Mouse (Mus musculus) neural tube, embryonic 10.5 days (tissue): ENCODE results near the gene Rgs6.

Experiments
- DNase-seq: peaks from one replicate; pipeline ENCODE4 v3.0.0-alpha.2; 2017; ENCODE audit warnings: low spot score; ENCODE audit errors: extremely low spot score

The Rgs6 gene

DNA sequence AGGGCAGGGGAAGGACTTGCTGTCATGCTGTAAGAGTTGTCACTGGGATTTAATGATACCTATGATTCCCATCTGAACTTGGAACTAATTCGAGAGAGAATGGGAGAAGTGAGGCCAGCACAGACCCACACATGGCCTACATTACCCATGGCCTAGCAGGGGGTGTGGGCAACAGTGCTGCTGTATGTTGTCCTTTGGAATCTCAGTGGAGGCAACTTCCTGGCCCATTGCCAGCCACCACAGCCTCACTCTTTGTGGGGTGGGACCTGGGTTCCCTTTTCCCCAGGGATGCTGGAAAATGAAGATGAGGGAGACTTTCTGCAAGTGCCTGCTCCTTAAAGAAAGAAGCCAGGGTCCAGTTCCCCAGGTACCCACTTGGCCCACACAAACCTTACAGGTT is 383.1 kb downstream of the Rgs6 start:
- DNase-seq = no peak

DNA sequence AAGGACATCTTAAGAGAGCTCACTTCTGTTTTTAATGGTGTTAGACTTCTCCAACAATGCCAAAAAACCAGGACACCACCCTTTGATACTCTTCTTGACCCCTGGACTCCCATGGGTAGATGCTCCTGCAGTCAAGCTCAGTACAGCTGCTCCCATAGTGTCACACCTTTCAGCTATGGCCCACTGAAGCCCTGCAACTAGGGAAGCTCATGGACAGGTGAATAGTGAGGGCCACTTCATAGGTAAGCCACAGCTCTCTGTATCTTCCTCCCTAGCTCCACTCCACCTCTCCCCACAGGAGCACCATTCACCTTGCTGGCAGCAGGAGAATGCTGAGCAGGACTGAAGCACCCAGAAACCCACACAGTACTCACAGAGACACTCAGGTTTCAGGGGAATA is 384.6 kb downstream of the Rgs6 start:
- no peak for DNase-seq

DNA sequence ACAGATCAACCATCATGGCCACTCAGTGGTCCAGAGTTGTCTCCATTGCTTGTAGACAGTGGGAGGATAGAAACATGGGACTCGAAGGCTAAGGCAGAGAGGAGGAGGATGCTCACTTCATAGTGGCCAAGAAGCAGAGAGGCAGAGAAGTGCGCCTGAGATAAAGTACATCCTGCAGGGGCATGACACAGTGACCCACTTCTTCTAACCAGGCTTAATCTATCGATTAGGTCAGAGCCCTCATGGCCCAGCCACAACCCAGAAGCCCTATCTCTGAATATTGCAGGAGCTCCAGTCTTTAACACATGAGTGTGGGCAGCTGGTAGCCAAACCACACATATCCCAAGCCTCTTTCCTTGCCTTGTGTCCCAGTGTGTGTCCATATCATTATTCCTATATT is 385.7 kb downstream of the Rgs6 start:
- DNase-seq = no peak

DNA sequence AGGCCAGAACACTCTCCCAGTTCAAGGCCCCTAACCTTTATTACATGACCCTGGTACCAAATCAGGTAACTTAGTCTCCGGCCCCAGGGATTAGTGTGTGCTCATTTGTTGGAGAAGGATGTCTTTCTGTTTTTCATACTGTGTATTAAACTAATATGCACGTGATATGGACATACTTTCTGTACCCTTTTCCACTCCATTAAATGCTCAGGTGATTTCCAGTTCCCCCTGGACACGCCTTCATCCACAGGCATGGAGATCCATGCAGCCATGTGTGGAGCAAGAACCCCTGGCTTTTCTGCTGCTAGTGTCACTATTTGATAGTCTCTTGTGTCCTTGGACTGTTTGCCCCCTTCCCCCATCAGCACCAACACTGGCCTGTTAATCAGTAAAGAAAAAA is 390.2 kb downstream of the Rgs6 start:
- DNase-seq = no peak

DNA sequence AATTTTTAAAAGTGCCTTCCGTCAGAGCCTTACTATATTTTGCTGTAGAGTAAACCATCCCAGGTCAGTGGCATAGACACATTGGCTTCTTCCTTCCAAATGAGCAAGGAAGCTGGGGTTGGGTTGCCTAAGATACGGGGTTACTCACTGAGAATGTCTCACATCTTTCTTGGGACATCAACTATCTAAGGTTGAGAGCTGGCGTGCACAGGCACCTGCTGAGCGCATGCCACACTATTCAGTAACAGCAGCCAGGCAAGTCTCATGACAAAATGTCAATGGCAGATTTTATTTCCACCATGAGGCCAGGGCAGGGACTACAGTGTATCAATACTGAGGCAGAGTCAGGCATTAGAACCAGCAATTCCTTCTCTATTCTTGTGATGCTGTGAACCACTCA is 394.6 kb downstream of the Rgs6 start:
- DNase-seq = no peak

DNA sequence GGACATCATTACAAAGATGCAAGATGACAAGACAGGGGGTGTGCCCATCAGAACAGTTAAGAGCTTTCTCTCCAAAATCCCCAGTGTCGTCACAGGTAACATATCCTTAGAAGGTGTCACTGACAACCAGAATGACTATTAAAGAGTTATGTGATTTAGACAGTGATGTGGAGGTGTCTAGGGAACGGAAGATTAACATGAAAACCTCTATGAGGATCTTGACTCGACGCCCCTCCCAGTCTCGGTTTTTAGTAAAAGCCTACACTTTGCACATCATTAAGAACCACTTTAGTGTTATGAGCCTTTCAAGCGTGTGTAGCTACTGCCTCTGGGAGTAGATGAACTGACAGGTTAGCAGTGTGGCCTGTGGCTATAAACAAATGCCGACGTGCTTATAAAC is 397.2 kb downstream of the Rgs6 start:
- DNase-seq = no peak

DNA sequence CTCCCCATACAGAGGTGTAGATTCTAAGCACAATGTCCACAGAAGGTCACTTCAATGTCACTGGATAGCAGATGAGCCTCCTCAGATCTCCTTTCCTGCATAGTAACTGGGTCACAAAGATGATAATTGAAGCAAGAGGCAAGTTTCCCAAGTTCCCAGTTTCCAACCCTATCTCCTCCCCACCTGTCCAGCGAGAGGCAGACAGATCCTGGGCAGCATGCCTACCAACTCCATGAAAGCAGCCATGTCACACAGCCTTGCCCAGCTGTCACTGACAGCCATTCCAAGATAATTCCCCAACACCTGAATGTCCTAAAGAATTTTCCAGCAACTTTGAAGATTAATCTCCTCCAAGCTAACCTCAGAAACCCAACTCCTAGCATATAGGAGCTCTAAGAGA is 399.6 kb downstream of the Rgs6 start:
- no peak for DNase-seq

DNA sequence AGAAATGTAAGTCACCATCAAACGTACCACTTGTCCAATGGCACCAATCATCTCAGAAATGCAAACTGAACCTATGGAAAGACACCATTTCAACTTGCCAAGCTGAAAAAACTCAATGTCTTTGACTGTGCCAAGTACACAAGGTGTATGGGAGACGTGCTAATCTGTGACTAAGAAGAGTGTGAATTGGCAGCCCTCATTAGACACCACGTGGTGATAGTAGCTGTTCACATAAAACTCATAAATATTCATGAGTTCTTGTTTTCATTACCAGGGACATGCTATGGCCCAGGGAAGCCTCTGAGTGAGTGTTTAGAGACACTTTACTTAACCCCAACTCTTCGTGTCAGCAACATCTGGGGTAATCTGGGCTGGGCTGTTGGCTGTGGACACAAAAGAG is 405.8 kb downstream of the Rgs6 start:
- DNase-seq = no peak

DNA sequence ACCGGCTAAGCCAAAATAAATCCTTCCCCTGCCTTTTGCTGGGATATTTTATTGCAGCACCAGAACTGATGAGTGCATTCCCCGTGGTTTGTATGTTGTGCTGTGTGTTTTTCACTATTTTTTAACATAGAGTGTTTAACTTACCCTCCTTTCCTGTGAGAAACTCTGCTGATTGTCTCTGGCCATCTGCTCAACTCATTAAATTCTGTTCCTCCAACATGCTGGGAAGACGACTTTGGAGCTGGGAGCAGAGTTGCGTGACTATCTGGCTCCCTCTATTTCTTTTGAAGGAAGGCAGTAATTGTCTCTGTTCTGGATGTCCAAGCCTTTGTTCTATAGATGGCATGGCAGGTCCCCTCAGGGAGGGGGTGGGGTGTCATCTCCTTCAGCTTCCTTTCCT is 408.7 kb downstream of the Rgs6 start:
- no peak for DNase-seq

DNA sequence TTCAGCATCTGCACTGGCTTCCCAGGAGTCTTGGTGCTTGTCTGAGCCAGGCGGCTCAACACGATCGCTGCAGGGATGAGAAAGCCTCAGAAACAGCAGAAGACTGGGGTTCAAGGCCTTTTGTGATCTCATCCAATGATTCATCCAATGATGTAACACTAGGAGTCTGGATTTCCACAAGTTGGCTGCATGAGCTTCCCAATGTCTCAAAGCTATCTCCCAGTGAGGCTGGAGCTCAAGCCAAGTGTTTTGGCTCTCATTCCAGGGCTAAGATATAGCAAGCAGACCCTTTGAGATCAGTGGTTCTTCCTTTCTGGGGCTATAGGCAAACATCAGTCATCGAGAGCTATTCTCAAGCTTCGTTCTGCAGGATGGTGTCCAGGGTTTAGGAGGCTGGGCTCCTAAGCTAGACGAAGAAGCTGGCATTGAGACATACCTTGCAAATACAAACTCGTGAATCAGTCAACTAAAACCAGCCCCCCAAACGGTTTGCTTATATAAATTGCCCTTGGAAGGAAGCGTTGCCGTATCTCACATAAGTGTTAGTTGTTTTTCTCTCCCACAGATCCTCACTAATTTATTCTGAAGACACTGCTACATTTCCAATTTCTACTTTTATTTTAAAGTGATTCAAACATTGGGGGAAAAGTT is 410.7 kb downstream of the Rgs6 start:
- DNase-seq = no peak

DNA sequence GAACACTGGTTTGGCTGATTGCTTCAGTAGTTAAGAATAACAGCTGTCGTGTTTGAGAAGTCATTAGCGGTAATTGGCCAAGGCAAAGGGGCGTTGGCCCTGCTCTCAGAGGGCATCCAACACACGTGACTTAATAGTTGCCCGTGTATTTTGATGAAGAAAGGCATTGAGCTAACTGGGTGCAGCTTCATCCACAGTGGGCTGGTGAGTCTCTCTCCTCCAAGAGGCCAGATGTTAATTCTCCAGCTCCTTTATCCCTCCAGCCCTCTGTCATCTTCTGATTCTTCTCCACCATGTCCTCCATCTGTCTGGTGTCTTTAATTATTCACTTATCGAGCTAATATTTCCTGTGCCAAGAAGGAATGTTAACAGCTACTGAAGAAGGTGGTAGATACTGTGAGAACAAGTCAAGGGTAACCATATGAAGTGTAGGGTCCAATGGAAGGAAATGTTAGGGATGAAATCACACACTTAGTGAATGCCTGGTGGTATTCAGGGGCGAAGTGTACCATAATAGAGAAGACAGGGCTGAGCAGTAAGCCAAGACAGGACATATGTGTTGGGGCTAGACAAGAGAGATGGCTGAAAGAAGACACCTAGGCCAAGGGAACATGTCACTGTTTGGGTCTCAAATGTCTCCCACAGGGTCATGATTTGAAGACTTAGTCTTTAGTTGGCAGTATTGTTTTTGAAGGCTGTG is 411.4 kb downstream of the Rgs6 start:
- DNase-seq = no peak

DNA sequence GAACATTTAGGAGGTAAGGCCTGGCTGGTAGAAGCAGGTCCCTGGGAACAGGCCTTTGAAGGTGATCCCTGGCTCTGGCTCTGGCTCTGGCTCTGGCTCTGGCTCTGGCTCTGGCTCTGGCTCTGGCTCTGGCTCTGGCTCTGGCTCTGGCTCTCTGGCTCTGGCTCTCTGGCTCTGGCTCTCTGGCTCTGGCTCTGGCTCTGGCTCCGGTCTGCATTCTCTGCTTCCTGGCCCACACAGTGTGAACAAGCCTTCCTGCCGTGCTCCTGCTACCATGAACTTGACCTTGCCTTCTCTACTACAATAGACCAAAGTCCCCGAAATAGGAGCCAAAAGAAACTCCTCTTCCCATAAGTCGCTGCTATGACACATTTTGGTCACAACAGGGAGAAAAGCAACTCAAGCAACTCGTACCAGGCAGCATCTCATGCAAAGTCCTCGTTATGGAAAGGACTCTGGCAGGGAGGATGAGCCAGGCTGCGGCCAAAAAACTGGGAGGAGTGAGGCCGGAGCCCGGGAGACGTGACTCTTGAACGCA is 412.0 kb downstream of the Rgs6 start:
- DNase-seq = no peak

DNA sequence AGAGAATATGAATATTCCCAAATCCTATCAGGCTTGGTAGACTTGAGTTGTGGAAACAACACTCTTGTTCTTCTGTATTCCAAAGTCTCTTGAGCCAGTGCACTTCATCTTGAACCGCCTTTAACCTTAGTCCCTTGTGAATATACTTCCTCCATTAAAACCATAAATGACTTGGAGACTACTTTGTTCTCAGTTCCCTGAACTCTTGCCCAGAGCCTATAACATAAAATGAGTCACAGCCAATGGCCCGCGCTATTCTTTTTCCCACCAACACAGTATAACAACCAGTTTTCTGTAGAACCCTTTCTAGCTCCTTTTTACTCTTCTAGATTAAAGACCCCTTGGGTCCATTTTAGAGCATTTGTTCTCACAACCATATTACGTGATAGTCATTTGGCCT is 412.9 kb downstream of the Rgs6 start:
- DNase-seq = no peak

DNA sequence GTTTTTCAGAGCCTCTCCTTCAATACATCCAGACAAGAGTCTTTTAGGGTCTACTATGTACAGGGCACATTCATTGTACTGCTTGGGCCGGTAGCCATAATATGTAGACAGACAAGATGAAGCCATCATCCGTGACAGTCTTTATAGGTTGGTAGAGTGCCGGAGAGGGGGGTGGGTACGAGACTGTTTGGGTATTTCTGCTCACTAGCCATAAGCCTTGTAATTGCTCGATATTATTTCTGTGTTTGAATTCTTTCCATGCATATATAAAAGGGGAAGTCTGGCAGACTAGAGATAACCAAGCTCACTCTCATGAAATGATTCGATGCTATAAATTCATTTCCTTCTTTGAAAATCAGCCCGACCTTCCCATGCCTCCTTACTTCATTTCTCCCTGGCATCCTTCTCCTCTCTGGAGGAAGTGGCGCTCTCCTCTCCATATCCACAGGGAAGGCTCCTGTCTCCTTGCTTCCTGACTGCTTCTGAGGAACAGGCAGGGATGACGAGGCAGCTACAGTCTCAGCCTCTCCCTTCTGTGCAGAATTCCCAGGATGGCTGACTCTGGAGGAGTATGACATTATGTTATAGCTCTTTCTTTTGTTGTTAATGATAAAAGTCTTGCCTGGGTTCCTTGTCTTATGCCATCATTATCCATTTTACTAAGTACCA is 416.1 kb downstream of the Rgs6 start:
- no peak for DNase-seq

DNA sequence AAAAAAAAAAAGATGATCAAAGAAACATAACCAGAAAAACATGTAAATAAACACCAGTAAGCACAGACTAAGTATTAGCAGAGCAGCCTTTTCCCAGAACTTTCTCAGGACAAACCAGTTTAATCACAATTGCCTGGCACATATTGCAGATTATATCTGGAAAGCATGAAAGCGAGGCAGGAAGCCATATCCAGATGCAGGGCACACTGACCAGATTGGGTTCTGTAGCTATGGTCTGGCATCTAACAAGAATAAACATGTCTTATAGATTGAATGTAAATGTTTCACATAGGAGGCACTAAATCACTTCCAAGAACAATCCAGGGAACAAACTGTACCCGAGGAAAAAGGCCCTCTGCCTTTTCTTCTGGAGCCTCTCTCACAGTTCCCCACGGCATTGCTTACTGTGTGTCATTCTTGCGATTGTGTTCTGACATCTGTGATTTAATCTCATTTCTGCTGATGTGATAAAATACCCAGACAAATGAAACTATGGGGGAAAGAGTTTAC is 423.0 kb downstream of the Rgs6 start:
- DNase-seq = no peak

DNA sequence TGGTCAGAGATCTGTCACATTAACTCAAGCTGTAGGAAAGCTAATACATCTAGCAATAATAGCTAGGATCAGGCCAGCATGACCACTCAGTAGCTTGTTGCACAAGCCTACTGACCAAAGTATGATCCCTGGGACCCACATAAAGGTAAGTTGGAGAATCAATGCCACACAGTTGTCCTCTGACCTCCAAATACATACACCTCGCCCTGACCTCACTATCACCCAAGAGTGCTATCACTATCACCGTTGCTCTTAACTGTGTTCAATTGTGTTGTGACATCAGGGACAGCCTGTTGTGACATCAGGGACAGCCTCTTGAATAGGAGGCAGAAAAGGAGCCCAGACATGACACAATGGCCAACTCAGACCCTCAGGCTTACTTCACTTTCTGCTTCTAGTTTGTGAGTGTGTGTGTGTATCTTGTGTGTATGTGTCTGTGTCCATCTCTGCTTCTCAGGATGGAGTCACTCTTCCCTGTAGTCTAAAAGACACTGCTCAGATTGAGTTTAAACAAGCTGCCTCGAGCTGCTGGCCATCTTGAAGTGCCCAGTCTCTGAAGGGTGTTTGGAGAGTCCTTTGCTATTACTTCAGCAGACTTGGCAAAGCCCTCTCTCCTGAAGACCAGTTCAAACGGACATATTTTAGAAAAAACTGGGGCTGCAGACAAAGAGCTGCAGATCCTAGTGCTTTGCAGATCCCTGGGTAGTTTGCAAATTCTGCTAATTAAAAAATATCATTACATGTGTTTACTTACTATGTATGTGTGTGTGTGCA is 426.0 kb downstream of the Rgs6 start:
- no peak for DNase-seq

DNA sequence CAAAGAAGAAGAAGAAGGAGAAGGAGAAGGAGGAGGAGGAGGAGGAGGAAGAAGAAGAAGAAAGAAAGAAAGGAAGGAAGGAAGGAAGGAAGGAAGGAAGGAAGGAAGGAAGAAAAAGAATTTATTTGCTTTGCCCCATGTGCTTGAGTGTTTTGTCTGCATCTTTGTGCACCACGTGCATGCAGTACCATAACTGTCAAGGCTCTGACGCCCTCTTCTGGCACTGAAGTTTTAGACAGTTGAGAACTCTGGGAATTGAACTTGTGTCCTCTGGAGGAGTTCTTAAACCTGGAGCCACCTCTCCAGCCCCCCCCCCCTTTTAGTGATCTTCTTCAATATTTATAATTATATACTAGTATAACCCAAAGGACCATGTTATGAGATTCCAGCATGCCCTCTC is 426.8 kb downstream of the Rgs6 start:
- no peak for DNase-seq

DNA sequence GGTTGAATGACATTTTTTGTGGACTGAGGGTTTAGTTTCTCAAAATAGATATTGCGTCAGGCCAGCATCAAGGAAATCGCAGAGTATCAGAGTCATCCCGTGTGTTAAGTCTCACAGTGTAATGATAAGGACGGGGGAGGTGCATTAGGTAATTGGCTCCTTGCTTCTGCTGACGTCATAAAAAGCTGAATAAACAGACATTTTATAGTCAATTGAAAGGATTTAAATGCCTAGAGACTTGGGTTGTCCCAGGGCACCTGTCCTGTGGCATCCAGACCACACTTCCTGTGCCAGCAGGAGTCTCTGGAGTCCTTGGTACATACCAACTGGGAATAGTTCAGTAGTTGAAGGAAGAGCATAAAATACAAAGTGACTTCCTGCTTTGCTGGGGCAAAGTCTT is 427.3 kb downstream of the Rgs6 start:
- no peak for DNase-seq

DNA sequence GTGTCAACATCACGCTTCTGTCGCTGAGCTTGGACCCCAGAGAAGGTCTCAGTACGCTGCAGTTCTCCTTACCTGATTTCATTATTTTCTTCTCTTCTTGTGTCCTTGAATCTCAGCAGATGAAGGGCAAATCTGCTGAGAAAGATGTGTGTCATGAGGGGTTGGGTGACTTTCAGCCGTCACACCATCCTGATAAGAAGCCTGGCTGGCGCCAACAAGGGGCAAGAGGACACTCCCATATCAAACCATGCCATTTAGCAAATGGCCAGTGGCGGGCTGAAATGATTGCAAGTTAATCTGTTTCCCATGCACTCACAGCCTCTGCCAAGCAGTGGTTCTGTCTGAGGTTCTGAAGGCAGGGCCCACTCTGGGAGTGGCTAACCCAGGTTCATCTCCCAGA is 428.4 kb downstream of the Rgs6 start:
- DNase-seq = no peak

DNA sequence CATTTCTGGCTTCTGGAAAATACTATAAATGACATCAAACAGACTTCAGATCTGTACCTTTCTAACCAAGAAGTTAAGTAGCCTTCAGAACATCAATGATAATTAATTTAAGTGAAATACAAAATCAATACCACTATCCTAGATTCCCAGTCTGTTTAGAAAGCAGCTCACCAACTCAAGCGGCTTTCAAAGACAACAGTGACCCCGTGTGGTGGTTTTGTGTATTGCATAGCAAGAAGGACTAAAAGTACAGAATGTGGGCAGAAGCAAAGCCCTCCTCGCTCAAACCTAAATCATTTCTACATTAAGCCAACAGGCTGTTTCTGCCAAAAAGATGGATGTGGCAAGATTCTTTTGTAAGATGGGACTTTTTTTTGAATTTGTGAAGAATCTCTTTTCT is 429.9 kb downstream of the Rgs6 start:
- DNase-seq = peak; percentile 89

DNA sequence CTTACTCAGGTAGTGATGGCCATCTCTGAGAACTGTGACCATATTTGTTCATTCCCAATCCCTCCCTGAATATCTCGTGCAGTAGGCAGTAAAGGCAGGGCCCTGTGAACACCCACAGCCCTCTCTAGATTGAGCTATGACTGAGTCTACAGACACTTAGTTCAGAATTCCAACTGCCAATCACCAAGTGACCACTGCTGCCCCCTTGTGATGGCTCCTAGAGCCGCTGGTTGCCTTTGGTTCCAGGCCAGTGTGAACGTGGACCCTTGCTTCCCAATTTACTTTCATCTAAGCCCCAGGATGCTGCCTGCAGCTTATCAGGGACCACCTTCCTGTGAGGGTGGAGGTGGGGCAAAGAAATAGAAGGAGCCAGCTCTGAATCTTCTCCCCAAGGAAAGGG is 438.9 kb downstream of the Rgs6 start:
- DNase-seq = no peak
